Mouse (Mus musculus) lung, postnatal 0 days (tissue): ENCODE data around the gene Phkb.

Experiments used
- CTCF ChIP-seq: IDR thresholded peaks from 2 replicates; pipeline ENCODE4 v1.5.1; 2016; ENCODE audit warnings: antibody characterized with exemption, mild to moderate bottlenecking
- EP300 ChIP-seq: IDR thresholded peaks from 2 replicates; pipeline ENCODE4 v1.6.1; 2016; ENCODE audit warnings: antibody characterized with exemption, mild to moderate bottlenecking, control low read depth

- TF ChIP-seq EP300 = no peak
- no peak for TF ChIP-seq CTCF
Observed at GRCm38 (mm10) chr8:85841489-85841795, 683 bp downstream of the Phkb start.
